Mouse (Mus musculus) lung, postnatal 4 days (tissue): ENCODE results near the gene Adcy6.
A peak's percentile ranks its signal among the peaks of the same experiment; 100 is the strongest.

Source experiments
- DNase-seq, 2 experiments: peaks; one replicate each; pipeline ENCODE4 v3.0.0; 2021

Adcy6 gene

DNA sequence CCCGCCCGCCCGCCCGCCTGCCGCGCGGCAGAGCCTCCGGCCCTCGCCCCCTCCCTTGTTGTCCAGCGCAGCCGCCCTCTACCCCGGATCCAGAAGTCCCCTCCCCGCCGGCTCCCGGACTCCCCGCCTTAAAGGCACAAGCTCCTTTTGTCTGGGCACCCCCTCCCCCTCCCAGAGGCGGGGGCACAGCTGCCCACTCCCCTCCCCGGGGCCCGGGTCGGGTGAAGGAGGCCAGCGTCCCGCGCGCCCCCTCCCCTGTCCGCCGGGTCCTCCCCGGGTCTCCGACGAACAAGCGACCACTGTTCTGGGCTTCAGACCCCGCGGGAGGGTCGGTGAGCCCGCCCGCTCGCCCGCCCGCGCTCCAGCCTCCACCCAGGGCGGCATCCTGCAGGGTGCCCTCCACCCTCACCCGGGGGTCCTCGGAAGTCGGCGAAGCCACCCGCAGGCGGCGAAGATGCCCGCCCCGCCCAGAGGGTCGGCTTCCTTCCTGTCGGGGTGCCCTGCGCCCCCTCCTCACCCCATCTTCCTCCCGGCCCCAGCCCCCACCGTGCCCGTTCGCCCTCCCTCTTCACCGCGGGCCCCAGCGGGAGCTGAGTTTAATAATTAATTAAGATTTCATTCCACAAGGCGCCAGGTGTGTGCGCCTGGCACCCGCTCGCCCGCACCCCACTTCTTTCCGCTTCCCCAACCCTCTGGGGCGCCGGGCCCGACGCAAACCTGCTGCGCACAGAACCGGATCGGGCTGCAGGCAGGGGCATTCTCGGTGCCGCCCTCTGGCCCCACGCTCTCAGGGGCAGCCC is at the start of gene Adcy6:
Gene Adcy6, minus strand, starts transcription at position 746 of the 800 bp plus-strand sequence.
- peak; percentile 86 to 91 for DNase-seq

DNA sequence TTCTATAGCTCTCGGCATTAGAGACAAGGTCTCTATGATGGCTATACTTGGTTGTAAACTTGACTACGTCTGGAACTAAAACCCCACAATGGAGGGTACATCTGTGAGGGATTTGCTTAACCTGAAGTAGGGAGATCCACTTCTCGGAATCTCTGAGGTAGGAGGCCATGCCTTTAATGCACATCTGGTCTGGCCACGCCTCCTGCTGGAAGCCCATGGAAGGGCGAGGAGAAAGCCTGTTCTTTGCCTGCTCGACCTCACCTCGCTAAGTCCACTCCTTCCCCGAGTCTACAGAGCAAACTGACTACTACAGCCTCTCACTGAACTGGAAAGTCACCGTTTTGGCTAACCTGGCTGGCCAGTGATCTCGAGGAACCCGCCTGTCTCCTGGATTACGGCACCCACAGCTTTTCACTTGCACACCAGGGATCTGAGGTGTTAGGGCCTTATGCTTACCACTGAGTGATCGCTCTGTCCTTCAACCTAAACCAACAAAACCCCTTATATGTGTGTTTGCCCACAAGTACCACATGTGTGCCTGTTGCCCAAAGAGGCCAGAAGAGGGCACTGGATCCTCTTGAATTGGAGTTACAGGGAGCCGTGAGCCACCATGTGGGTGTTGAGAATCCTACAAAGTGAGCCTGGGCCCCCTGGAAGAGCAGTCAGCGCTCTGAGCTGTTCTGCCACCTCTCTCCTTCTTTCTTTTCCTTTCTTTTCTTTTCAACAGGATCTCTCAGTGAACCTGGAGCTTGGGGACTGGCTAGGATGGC is 47.3 kb upstream of the Adcy6 start:
- no peak for DNase-seq

DNA sequence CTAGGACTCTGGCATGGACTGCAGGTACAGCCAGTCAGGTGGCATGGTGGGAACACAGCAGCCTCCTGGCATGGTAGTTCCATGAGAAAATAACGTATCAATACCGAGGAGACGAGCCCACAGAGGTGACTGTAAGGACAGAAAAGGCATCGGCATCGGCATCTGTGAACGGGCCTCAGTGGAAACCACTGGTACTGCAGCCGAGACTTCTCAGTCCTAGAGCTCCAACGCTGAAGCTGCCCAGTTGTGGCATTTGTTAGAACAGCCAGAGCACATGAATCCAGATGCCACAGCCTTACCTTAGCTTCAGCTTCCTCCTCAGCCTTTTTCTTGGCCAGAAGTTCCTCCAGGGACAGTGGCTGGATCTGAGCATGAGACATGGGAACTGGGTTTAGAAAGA is 42.3 kb upstream of the Adcy6 start:
- no peak for DNase-seq

DNA sequence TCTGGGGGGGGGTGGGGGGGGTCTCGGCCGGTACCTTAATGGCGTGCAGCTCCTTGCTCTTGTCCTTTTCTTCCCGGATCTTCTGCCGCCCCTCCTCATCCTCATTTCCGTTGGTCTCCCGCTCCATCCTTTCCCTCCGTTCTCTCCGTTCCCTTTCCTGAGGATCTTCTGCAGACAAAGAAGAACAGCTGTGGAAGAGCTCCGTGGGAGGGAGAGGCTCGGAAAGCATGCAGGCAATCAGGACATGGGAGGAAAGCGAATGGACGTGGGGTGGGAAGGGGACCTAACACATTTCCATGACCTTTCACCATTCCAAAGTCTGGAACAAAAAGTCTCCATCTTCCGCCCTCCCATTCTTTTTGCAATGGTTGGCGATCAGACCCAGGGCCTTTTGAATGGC is 41.6 kb upstream of the Adcy6 start:
- no peak for DNase-seq

DNA sequence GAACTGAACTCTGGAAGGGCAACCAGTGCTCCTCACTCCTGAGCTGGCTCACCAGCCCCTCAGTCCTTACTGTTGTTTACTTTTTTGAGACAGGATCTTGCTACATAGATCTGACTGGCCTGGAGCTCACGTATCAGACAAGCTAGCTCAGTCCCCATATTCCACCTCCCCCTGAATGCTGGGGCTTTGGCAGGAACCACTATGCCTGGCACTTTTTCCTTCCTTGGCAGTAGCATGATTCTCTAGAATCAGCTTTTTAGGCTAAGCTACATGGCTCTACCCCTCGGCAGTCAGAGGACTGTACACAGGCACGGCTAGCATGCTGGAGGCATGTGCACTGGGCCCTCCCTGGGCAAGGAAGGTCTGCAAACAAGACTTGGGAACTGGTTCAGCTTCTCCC is 38.2 kb upstream of the Adcy6 start:
- DNase-seq: no peak

DNA sequence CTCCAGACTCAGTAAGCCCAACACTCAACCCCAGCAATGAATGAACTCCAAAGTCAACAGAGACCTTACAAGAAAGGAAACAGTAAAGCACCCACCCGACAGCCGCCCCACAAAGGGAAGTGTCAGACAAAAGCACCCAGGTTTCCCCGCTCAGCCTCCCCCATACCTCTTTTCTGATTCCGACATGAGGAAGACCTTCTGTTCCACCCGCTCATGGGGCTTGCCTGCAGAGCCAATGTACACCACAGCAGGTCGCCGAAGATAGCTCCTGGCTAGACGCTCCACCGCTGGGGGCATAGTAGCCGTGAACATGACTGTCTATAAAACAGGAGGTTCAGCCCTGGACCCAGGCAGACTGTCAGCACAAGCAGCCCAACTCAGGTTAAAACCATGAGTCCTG is 37.4 kb upstream of the Adcy6 start:
- DNase-seq: no peak

DNA sequence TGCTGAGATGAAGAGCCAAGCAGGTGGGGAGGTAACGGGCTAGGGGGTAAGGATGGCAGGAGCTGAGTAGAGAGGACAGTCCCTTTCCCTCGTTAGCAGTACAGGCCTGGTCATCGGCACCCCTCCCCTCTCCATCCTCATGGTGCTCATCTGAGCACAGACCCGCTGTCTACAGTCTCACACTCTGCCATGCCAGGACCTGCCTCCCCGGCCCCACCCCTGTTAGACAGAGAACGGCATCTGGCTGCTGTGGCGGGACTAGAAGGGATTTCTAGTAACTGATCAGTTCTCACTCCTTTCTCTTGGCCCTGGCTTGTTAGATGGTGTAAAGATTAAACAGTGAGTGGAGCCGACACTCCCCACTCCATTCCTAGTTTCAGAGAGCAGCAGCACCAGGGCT is 36.9 kb upstream of the Adcy6 start:
- no peak for DNase-seq

DNA sequence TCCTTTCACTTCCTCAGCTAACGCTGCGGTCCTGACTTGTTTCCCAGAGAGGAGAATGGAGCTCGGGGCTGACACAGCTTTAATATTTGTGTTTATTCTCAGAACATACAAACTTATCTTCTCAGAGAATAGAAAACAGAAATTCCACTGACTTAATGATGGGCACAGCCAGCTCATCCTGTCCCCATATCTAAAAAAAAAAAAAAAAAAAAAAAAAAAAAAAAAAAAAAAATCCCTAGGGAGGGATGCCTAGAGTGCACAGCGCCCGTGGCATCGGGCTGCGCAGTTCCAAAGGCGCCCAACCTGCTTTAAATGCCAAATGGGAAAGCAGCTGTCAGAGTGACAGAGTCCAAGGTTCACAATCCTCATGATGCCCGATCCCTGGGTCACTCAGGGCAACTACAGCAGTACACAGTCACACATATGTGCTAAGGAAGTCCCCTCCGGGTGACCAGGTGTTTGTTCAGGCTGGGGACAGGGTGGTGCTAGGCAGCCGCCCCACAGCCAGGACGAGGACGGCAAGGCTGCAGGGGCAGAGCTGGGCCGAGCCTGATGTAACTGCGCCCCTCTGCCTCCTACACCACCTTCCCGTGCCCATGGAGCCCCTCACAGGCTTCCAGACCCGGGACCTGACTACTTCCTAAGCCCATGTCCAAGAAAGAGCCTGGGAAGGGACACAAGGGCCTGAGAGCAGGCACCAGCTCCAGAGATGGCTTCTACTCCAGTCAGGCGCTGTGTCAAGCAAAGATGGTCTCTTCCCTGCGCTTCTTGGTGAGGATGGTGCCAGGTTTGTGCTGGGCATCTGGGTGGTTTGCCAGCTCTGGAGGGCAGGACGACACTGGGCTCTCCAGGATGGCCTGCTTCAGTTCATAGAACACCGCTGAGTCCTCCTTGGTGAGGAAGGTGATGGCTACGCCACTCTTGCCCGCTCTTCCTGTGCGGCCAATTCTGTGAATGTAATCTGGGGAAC is 35.5 kb upstream of the Adcy6 start:
- DNase-seq: no peak

DNA sequence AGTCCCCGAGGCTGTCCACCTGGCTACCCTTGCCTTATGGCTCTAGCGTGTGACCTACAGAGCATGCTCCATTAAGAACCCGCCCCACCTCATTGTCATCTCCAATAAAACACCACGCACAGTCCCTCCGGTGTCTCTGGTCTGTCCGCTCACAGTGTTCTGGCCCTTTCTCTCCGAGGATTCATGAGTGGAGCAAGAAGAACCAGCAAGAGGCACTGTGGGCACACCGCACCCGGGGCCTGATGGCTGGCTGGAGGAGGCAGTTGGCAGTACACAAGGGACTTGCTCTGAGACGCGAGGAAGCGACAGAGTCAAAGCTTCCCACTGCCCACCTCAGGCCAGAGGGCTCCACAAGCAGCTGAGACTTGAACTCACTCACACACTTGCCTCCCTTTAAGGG is 34.5 kb upstream of the Adcy6 start:
- DNase-seq: no peak

DNA sequence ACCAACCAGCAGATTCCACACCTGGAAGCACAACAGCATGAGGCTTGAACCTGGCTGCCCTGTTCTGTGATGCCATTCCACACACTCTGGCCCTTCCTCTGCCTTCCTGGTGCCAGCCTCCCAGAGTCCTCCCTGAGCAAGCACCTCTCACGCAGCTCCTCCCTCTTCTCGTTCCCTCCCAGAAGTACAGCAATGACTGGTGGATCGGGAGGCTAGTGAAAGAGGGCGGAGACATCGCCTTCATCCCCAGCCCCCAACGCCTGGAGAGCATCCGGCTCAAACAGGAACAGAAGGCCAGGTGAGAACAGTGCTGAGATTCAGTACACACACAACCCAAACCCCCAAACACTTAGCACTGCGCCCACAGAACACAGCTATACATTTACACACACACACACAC is 30.3 kb upstream of the Adcy6 start:
- DNase-seq: peak; percentile 47 to 70

DNA sequence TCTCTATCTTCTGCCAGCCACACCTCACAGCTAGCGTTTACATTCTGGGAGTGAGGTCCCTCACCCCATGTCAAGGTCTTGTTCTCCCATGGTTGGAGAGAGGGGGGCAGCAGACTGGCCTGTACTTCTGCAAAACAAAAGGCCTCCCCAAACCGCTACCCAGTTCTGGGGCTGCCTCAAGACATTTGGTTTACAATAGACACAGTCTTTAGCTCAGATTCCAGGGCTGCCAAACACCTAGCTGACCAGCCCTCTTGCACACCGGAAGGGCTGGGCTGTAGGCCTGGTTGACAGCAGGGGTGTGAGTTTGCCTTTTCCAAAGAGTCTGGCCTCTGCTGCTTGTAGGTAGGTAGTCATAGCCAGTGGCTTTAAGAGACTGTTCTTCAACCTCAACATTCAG is 27.3 kb upstream of the Adcy6 start:
- DNase-seq: no peak

DNA sequence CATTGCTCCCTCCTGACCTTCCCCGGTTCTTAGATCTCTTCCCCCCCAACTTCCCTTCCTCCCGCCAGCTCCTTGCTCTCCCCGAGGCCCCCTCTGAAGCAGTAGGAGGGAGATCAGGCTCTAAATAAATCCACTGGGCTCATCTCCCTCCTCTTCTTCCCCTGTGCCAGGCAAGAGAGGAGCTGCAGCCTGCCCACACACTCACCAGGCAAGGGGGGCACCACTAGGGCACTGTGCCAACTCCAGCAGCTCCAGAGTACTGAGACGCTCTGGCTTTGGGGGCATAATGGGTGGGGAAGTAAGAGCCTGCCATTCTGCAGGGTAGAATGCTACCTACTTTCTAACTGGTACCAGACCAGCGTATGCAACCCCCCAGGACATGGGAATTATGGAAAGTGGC is 26.6 kb upstream of the Adcy6 start:
- no peak for DNase-seq

DNA sequence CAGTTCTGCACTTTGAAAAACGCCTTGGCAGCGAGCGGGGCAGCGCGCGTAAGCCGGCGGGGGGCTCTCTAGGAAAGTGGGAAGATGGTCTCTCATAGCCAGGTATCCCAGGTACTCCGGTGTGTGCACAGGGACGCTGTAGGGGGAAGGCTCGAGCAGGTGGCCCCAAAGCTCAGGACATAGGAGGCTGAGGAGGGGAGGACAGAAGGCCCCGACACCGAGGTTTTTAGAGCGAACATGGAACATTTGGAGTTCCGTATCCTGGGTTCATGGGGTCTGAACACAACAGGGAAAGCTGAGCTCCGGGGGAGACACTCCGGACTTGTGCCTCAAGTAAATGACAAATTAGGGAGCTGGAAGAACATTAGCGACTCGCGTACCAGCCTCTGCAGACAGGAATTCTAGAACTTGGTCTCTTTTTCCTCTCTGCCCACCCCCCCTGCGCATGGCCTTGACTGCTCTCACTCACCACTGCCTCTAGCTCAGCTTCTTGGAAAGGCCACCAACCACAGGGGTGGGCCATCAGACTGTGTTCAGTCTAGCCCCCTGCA is 25.5 kb upstream of the Adcy6 start:
- no peak for DNase-seq

DNA sequence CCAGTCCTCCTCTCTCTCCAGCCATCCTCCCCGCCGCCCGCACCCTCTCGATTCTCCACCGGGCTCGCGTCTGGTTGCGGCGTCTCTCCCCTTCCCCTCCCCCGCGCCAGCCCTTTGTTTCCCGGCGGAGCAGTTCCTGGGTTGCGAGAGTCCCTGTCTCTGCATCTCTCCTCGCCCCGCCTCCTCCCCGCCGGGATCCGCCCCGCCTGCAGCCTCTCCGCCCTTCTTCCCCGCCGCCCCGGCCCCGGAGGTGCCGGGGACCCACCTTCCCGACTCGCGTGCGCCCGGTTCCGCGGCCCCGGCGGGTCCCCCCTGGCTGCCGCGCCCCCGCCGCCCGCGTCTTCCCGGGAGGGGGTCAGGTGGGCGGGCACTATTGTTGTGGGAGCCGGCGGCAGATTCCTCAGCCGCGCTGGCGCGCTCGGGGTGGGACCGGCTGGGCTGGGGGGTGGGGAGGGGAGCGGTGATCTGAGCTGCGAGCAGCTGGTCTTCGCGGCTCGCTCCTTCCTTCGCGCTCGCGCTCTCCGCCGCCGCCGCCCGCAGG is 24.7 kb upstream of the Adcy6 start:
- peak; percentile 84 to 86 for DNase-seq

DNA sequence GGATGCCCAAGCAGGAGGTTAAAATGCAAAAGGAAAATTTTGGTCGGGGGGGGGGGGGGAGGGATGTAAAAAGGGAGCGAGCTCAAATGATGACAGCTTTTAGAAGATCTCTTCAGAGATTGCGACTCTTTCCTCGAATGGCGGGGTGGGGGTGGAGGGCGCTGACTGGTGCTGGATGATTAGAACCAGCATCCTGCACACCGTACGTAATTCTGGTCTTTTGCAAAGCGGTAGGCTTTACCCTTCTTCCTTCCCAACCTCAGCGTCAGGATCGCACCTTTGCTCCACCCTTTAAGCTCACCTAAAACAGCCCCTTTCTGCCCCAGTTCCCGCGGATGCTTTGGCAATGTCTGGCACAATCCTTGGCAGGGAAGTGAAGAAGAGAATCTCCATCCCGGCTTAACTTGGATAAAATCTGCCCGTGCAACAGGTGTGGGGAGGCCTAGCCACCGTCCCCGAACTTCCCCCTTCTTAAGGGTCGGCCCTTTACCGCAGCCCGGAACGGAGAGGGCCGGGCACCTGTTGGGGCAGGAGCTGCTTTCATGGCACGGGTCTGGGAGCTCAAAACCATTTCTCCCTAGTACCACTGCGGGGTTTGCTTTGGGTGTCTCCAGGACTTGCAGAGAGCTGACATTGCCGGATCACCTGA is 24.1 kb upstream of the Adcy6 start:
- no peak for DNase-seq

DNA sequence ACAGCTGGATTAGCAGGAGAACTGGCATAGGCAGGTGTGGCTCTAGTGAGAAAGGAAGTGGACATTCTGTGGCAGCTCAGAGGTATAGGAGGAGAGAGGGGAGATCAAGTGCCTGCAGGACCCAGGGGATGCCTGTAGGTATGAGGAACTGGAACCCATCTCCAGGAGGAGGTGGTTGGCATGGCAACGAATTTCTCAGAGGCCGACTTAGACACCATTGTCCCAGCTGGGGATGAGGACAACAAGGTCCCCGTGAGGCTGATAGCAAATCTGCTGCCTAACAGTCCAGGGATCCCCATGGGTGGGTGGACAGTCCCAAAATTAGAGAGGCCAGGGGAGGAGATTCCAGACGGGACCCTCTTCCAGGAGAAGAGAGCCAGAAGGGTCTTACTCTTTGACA is 23.0 kb upstream of the Adcy6 start:
- DNase-seq: no peak

DNA sequence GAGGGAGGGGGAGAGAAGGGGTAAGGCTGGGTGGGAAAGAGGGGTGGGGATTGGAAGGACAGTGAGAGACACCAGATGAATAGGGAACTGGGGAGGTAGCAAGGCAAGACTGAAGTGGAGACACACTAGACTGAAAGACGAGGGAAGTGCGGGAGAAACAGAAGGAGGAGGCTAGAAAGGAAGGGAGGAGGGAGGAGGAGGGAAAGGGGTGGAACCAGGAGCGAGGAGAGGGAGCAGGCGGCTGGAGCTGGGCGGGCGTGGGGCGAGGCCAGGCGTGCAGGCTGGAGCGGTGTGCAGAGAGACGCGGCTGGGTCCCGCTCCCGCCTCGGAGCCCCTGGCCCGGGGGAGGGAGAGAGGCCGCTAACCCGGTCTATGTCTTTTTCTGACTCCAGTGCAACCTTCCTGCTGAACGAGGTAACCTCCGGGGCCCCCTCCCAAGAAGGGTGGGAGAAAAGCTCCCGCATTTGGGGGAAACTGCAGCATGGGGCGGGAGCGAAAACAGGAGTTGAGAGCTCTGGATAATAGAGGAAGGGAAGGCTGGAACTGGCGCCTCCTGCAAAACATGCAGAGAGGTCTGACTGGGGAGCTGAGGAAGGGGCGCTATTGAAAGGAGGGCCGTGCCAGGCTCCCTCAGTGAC is 22.4 kb upstream of the Adcy6 start:
- DNase-seq: peak; percentile 74 to 80

DNA sequence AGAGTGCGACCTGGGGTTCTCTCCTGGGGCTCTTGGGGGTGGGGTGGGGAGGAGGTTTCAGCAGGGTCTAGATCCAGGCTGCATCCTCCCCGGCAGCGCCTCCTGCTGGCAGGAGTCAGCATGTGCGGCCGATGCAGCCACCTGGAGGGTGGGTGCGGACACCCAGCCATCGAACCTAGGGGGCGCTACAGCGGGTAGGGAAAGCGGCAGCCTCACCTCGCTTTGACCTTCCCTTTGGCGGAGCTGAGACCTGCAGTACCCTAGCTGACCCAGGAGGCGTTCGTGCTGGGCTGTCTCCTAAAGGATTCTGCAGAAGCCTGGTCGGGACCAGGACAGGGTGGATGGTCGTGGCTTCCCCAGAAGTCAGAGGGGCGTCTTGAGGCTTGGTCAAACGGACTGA is 21.6 kb upstream of the Adcy6 start:
- peak; percentile 80 to 88 for DNase-seq

DNA sequence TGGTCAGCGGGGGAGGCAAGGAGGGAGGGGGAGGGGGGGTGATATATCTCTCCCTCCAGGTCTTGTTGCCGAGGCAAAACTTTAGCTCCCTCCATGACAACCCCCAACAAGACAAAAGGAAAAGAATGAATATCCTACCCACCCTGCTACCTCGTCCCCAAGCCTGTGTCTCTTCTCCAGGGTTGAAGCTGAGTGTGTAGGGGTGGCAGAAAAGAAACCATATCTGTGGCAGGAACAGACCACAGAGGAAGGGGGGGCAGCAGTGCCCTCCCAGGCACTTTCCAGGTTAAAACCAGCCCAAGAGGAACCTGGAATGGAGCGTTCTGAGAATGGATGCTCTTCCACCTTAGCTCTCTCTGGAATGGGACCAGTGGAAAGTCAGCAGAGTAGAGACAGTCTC is 20.7 kb upstream of the Adcy6 start, which contains the start of gene Cacnb3:
Gene Cacnb3, plus strand, starts transcription at position 301 of the 400 bp plus-strand sequence.
- DNase-seq: no peak

DNA sequence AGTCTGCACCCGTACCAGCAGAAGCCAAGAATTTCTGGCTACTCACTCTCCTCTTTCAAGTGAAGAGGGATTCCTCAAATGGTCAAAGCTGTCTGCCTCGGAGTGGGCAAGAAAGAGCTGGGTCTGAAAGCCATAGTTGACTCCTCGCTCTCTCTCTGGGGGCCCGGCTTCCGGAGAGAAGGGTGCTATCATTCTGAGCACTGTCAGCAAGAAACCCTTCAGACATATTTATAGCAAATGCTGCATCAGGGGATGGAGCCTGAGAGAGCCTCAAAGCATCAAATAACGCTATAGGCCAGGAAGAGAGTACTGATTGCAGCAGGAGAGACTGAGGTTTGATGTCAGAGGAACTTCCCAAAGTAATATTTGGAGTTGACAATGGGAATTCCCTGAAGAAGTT is 19.6 kb upstream of the Adcy6 start:
- DNase-seq: no peak

DNA sequence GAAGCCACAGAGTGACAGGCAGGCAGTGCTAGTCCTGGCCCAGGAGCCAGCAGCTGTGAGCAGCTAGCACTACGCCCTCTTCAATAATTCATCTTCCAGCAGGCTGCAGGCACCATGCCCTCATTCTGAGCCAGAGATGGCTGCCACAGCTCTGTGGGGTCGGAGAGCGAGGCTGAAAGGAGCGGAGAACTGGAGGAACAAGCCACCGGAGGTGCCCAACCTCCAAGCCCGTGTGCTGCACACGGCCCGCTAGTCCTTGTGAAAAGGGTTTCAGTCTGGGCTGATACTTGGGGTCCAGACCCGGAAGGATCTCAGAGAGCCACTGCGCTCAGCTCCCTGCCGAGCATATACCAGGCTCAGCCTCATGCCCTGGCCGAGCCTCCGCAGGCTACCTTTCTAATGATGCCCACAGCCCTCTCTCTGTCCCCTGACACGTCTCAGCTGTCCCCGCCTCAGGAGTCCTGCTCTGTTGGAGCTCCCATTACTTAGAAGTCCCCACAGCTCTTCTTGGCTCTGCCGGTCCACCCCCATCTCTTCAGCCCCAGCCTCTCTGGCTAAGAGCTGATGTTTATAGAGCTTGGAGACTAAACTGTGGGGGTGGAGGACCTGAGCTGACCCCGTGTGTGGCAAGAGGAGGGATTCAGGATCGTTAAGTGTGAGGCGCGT is 18.8 kb upstream of the Adcy6 start:
- DNase-seq: peak; percentile 32 to 61
